ENCODE assay signal across 13 mouse cellular contexts in genomic region chr6:128301458-128301857, GRCm38 (mm10). TPM values are rescaled to one million over a fixed set of nuclear protein-coding genes. Genes with fewer than 3 reads are reported as not detected.
DNase-seq lines count a peak whose midpoint lies in the region; ATAC-seq and TF ChIP-seq lines count a peak whose summit lies in the region.
"Had no signal": no experiment of that assay in that cellular context is flagged by ENCODE, and none has a peak within 500 bp of the region (broad histone marks: within the 10 kb centered on the region; RNA-seq: fewer than 3 reads in every experiment).

No protein-coding gene starts in this region.

- TF ChIP-seq EP300 in lung, postnatal 0 days (IDR thresholded peaks at IDR 0.05) = no peak

- H3K4me3 ChIP-seq in heart, embryonic 11.5 days (ENCODE audit: low read depth, low read length) = peak overlapping the region; percentile 74
- H3K4me3 ChIP-seq in lung, postnatal 0 days (ENCODE audit: low read depth, low read length) = no peak overlapping the region
- peak overlapping the region; percentile 62 for H3K4me3 ChIP-seq in limb, embryonic 12.5 days (replicated peaks)

- 37% methylated on average over 11 of the region's 11 CpGs for WGBS in heart, embryonic 11.5 days (ENCODE audit: insufficient replicate concordance)
- WGBS in lung, postnatal 0 days = 27% methylated on average over 11 of the region's 11 CpGs
- 48% methylated on average over 11 of the region's 11 CpGs for WGBS in limb, embryonic 12.5 days

- peaks cover 9% of the 10 kb centered on the region for H3K4me1 ChIP-seq in heart, embryonic 11.5 days (ENCODE audit: control insufficient read depth, insufficient read depth, low read length)
- peaks cover 20% of the 10 kb centered on the region for H3K4me1 ChIP-seq in lung, postnatal 0 days (ENCODE audit: insufficient read depth, low read depth, low read length)
- peaks cover 28% of the 10 kb centered on the region for H3K4me1 ChIP-seq in limb, embryonic 12.5 days (replicated peaks)

- peaks cover 2% of the 10 kb centered on the region; the same call in 1 of the 2 replicates for H3K9me3 ChIP-seq in heart, embryonic 11.5 days (replicated peaks; ENCODE audit: control insufficient read depth, low read length)
- H3K9me3 ChIP-seq in lung, postnatal 0 days (ENCODE audit: low read length) = no peaks in the 10 kb centered on the region
- peaks cover 8% of the 10 kb centered on the region for H3K9me3 ChIP-seq in limb, embryonic 12.5 days

- intact Hi-C loops in heart, postnatal 14 days (cut with DNase I) = loop anchor here (5.0 kb wide), 1 partner anchor 34 kb away; no protein-coding TSS in a partner anchor

- peak overlapping the region; percentile 52; the same call in 1 of the 2 replicates for H3K9ac ChIP-seq in heart, embryonic 11.5 days (ENCODE audit: low read depth, low read length)
- no peak overlapping the region for H3K9ac ChIP-seq in lung, postnatal 0 days (replicated peaks; ENCODE audit: low read depth)
- no peak overlapping the region for H3K9ac ChIP-seq in limb, embryonic 12.5 days (replicated peaks)

- no peak for DNase-seq in heart, postnatal 14 days
- DNase-seq in lung, postnatal 0 days (ENCODE audit: low spot score) = peak; percentile 28
- DNase-seq in lung, postnatal 10 days = no peak
- DNase-seq in adrenal gland, adult (ENCODE audit: inconsistent age in 2 of 2, low spot score in 1 of 2) = no peak
- DNase-seq in testis, postnatal 14 days (ENCODE audit: low spot score) = no peak
- DNase-seq in ovary, adult 18-20 months (ENCODE audit: low spot score) = no peak
- DNase-seq: thymus, adult 18-20 months had no signal

- peaks cover 18% of the 10 kb centered on the region for H3K27me3 ChIP-seq in heart, embryonic 11.5 days (ENCODE audit: control insufficient read depth, insufficient read depth, low read length)
- no peaks in the 10 kb centered on the region for H3K27me3 ChIP-seq in lung, postnatal 0 days (replicated peaks; ENCODE audit: insufficient read depth, low read length)
- H3K27me3 ChIP-seq in limb, embryonic 12.5 days = peaks cover 49% of the 10 kb centered on the region

- H3K27ac ChIP-seq in heart, embryonic 11.5 days (ENCODE audit: low read depth, low read length) = no peak overlapping the region
- H3K27ac ChIP-seq in lung, postnatal 0 days (ENCODE audit: low read length) = peak overlapping the region; percentile 96
- H3K27ac ChIP-seq in limb, embryonic 12.5 days = no peak overlapping the region
- H3K27ac ChIP-seq: midbrain, embryonic 12.5 days had no signal

- no peaks in the 10 kb centered on the region for H3K36me3 ChIP-seq in heart, embryonic 11.5 days (ENCODE audit: control insufficient read depth, insufficient read depth, low read length)
- no peaks in the 10 kb centered on the region for H3K36me3 ChIP-seq in lung, postnatal 0 days (ENCODE audit: insufficient read depth, low read length)
- no peaks in the 10 kb centered on the region for H3K36me3 ChIP-seq in limb, embryonic 12.5 days
- H3K36me3 ChIP-seq: midbrain, embryonic 12.5 days had no signal

- no peak for TF ChIP-seq CTCF in lung, postnatal 0 days (IDR thresholded peaks at IDR 0.05)

- no peak for ATAC-seq in heart, embryonic 11.5 days (replicated peaks; ENCODE audit: insufficient number of reproducible peaks, low FRiP score, low TSS enrichment)
- ATAC-seq in lung, postnatal 0 days = no peak
- ATAC-seq in limb, embryonic 12.5 days (ENCODE audit: insufficient number of reproducible peaks, insufficient read depth, low FRiP score, low TSS enrichment, low read depth) = no peak
- ATAC-seq: CD4-positive, CD25-positive, alpha-beta regulatory T cell, adult 4 months; inflammation-experienced regulatory T-cells, adult 6 months had no signal

- peak overlapping the region; percentile 94 for H3K4me2 ChIP-seq in heart, embryonic 11.5 days
- peak overlapping the region; percentile 96 for H3K4me2 ChIP-seq in lung, postnatal 0 days (replicated peaks; ENCODE audit: low read depth, low read length)
- H3K4me2 ChIP-seq in limb, embryonic 12.5 days = peak overlapping the region; percentile 94

RNA-seq across cellular contexts. Expression of gene Tead4, which starts 0.8 kb away (rescaled TPM):
- 2.3 and 4.1 TPM in 2 replicates for polyA plus RNA-seq in heart, embryonic 11.5 days (2014; fragmentation: Nextera tagmentation; extraction: Ambion mirVana)
- 1 to 10 TPM; 4.6 to 5.0 TPM for total RNA-seq in heart, postnatal 14 days (2021)
- polyA plus RNA-seq in lung, postnatal 0 days (2015; fragmentation: Nextera tagmentation; extraction: Ambion mirVana) = 9.6 and 10.3 TPM in 2 replicates
- polyA plus RNA-seq in limb, embryonic 12.5 days (2016; fragmentation: Nextera tagmentation; extraction: Ambion mirVana) = 3.5 TPM in 2 replicates
- polyA plus RNA-seq: CD4-positive, CD25-positive, alpha-beta regulatory T cell, adult 4 months; erythroblast, embryonic 14.5 days; inflammation-experienced regulatory T-cells, adult 6 months had no signal

RNA-seq across cellular contexts. Expression of gene Tulp3, which starts 54.2 kb away (rescaled TPM):
- 10.5 and 14.9 TPM in 2 replicates for polyA plus RNA-seq in heart, embryonic 11.5 days (2014; fragmentation: Nextera tagmentation; extraction: Ambion mirVana)
- 1 to 10 TPM; 8.0 to 8.3 TPM for total RNA-seq in heart, postnatal 14 days (2021)
- polyA plus RNA-seq in lung, postnatal 0 days (2015; fragmentation: Nextera tagmentation; extraction: Ambion mirVana) = 9.5 and 10.9 TPM in 2 replicates
- 21.0 and 23.6 TPM in 2 replicates for polyA plus RNA-seq in limb, embryonic 12.5 days (2016; fragmentation: Nextera tagmentation; extraction: Ambion mirVana)
